Mouse (Mus musculus): ENCODE measurements around the gene Kif22.
"Not testable (repeated sequence)": the region's sequence is repeated elsewhere in the genome, so short reads cannot be mapped to it uniquely, and the experiment has no call there.

The Kif22 gene

GRCm38 (mm10) chr7:127041851-127042672 lies at the start of gene Kif22:
Gene Kif22 (minus strand): TSS chr7:127042471.
- DNase-seq = peak; percentile 99

GRCm38 (mm10) chr7:127091114-127091896 lies 49.0 kb upstream of the Kif22 start, which contains the start of gene AI467606:
Gene AI467606 (plus strand): TSS chr7:127091359.
- peak; percentile 98 for DNase-seq

- DNase-seq = no peak
Observed at GRCm38 (mm10) chr7:127090154-127091113, 48.2 kb upstream of the Kif22 start.

- no peak for DNase-seq
Observed at GRCm38 (mm10) chr7:127088901-127089845, 46.9 kb upstream of the Kif22 start.

- no peak for DNase-seq
Observed at GRCm38 (mm10) chr7:127088083-127088482, 45.8 kb upstream of the Kif22 start.

- not testable (repeated sequence) for DNase-seq
Observed at GRCm38 (mm10) chr7:127087278-127088010, 45.2 kb upstream of the Kif22 start, which contains the start of gene Zg16. Gene Zg16 (minus strand): TSS chr7:127087328.

- DNase-seq = not testable (repeated sequence)
Observed at GRCm38 (mm10) chr7:127085751-127086150, 43.5 kb upstream of the Kif22 start.

- DNase-seq = no peak
Observed at GRCm38 (mm10) chr7:127084794-127085193, 42.5 kb upstream of the Kif22 start.

GRCm38 (mm10) chr7:127083689-127084088 lies 41.4 kb upstream of the Kif22 start:
- no peak for DNase-seq

- no peak for DNase-seq
Observed at GRCm38 (mm10) chr7:127082995-127083394, 40.7 kb upstream of the Kif22 start.

- DNase-seq = no peak
Observed at GRCm38 (mm10) chr7:127082271-127082670, 40.0 kb upstream of the Kif22 start.

- DNase-seq = no peak
Observed at GRCm38 (mm10) chr7:127080045-127080444, 37.8 kb upstream of the Kif22 start.

GRCm38 (mm10) chr7:127077692-127078091 lies 35.4 kb upstream of the Kif22 start:
- no peak for DNase-seq

- no peak for DNase-seq
Observed at GRCm38 (mm10) chr7:127076188-127076587, 33.9 kb upstream of the Kif22 start.

- DNase-seq = no peak
Observed at GRCm38 (mm10) chr7:127073221-127073620, 30.9 kb upstream of the Kif22 start.

- DNase-seq = no peak
Observed at GRCm38 (mm10) chr7:127070871-127071413, 28.7 kb upstream of the Kif22 start.

- no peak for DNase-seq
Observed at GRCm38 (mm10) chr7:127066317-127066716, 24.0 kb upstream of the Kif22 start.

- DNase-seq = no peak
Observed at GRCm38 (mm10) chr7:127065538-127065937, 23.3 kb upstream of the Kif22 start.

GRCm38 (mm10) chr7:127055026-127055585 lies 12.8 kb upstream of the Kif22 start:
- no peak for DNase-seq

GRCm38 (mm10) chr7:127031244-127031643 lies 11.0 kb downstream of the Kif22 start:
- DNase-seq = peak; percentile 89
